Comparison of ENCODE assay signal across 25 mouse cellular contexts in the genomic region with DNA sequence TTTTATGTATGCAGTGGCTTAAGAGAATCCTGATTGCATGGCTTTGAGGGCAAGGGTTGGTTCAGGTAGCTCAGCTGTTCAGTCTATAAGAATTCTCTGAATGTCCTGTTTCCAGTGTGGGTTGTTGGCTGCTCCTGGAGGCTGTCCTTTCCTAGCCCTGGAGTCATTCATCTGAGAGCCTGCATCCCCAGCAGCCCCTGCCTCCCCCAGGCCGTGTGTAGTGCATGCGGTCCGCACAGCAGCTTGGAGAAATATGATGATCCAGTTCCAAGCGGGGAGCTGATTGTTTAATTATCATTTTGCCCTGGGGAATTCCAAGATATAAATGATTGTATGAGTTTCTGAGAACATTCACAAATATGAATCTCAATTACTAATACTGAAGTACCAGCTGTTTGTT. TPM values are rescaled to one million over a fixed set of nuclear protein-coding genes. Genes with fewer than 3 reads are reported as not detected.
DNase-seq lines count a peak whose midpoint lies in the region; ATAC-seq and TF ChIP-seq lines count a peak whose summit lies in the region.
"Had no signal": no experiment of that assay in that cellular context is flagged by ENCODE, and none has a peak within 500 bp of the region (broad histone marks: within the 10 kb centered on the region; RNA-seq: fewer than 3 reads in every experiment).

No protein-coding gene starts in this region.

- H3K27ac ChIP-seq in heart, embryonic 11.5 days (ENCODE audit: low read depth, low read length): 0 out of 2 replicates have a peak overlapping the region, but pooled peaks have one; percentile 15
- no peak overlapping the region for H3K27ac ChIP-seq in hindbrain, embryonic 15.5 days (replicated peaks)
- no peak overlapping the region for H3K27ac ChIP-seq in hindbrain, embryonic 12.5 days
- H3K27ac ChIP-seq in liver, adult 2 months (replicated peaks; ENCODE audit: insufficient read depth, low read depth, low read length): peak overlapping the region; percentile 10; the same call in 1 of the 2 replicates
- no peak overlapping the region for H3K27ac ChIP-seq in liver, embryonic 11.5 days (ENCODE audit: low read depth, low read length)
- 0 out of 2 replicates have a peak overlapping the region, but pooled peaks have one; percentile 7 for H3K27ac ChIP-seq in embryonic facial prominence, embryonic 11.5 days (replicated peaks; ENCODE audit: low read depth, low read length)
- H3K27ac ChIP-seq: liver, embryonic 14.5 days; neural tube, embryonic 12.5 days had no signal

- peaks cover 3% of the 10 kb centered on the region; the same call in 1 of the 2 replicates for H3K4me1 ChIP-seq in heart, embryonic 11.5 days (ENCODE audit: control insufficient read depth, insufficient read depth, low read length)
- H3K4me1 ChIP-seq in hindbrain, embryonic 15.5 days (replicated peaks): peaks cover 9% of the 10 kb centered on the region
- H3K4me1 ChIP-seq in hindbrain, embryonic 12.5 days: 0 out of 2 replicates have a peak, but pooled peaks cover 7% of the 10 kb centered on the region
- H3K4me1 ChIP-seq in liver, adult 2 months (ENCODE audit: control insufficient read depth, insufficient read depth, low read length): 0 out of 2 replicates have a peak, but pooled peaks cover 2% of the 10 kb centered on the region
- no peaks in the 10 kb centered on the region for H3K4me1 ChIP-seq in liver, embryonic 11.5 days (replicated peaks; ENCODE audit: control insufficient read depth, insufficient read depth, low read length)
- H3K4me1 ChIP-seq in embryonic facial prominence, embryonic 11.5 days (ENCODE audit: control insufficient read depth, insufficient read depth, low read length): no peaks in the 10 kb centered on the region
- H3K4me1 ChIP-seq: neural tube, embryonic 12.5 days had no signal

- WGBS in heart, embryonic 11.5 days (ENCODE audit: insufficient replicate concordance): 83% methylated on average over 4 of the region's 4 CpGs
- 58% methylated on average over 4 of the region's 4 CpGs for WGBS in hindbrain, embryonic 15.5 days
- WGBS in hindbrain, embryonic 12.5 days: 76% methylated on average over 4 of the region's 4 CpGs
- 74% methylated on average over 4 of the region's 4 CpGs for WGBS in liver, adult 2 months
- WGBS in liver, embryonic 11.5 days: 82% methylated on average over 4 of the region's 4 CpGs
- 62% methylated on average over 4 of the region's 4 CpGs for WGBS in embryonic facial prominence, embryonic 11.5 days

- H3K36me3 ChIP-seq in heart, embryonic 11.5 days (ENCODE audit: control insufficient read depth, insufficient read depth, low read length): no peaks in the 10 kb centered on the region
- no peaks in the 10 kb centered on the region for H3K36me3 ChIP-seq in hindbrain, embryonic 15.5 days
- no peaks in the 10 kb centered on the region for H3K36me3 ChIP-seq in hindbrain, embryonic 12.5 days
- H3K36me3 ChIP-seq in liver, adult 2 months (ENCODE audit: control insufficient read depth, insufficient read depth, low read length): no peaks in the 10 kb centered on the region
- no peaks in the 10 kb centered on the region for H3K36me3 ChIP-seq in liver, embryonic 11.5 days (ENCODE audit: control insufficient read depth, insufficient read depth, low read length)
- no peaks in the 10 kb centered on the region for H3K36me3 ChIP-seq in embryonic facial prominence, embryonic 11.5 days (replicated peaks; ENCODE audit: control insufficient read depth, insufficient read depth, low read depth, low read length)
- H3K36me3 ChIP-seq: forebrain, embryonic 10.5 days; limb, embryonic 13.5 days; lung, embryonic 15.5 days; neural tube, embryonic 12.5 days had no signal

- TF ChIP-seq POLR2A in liver, adult 2 months (IDR thresholded peaks at IDR 0.05; ENCODE audit: extremely low read depth, insufficient read depth, low read length): no peak

- H3K9ac ChIP-seq in heart, embryonic 11.5 days (ENCODE audit: low read depth, low read length): no peak overlapping the region
- no peak overlapping the region for H3K9ac ChIP-seq in hindbrain, embryonic 15.5 days
- H3K9ac ChIP-seq in hindbrain, embryonic 12.5 days: no peak overlapping the region
- no peak overlapping the region for H3K9ac ChIP-seq in liver, adult 2 months (ENCODE audit: low read depth, low read length)
- no peak overlapping the region for H3K9ac ChIP-seq in liver, embryonic 11.5 days (ENCODE audit: low read depth, low read length)
- no peak overlapping the region for H3K9ac ChIP-seq in embryonic facial prominence, embryonic 11.5 days (replicated peaks; ENCODE audit: low read length)
- H3K9ac ChIP-seq: forebrain, postnatal 0 days; limb, embryonic 13.5 days; liver, embryonic 14.5 days; lung, embryonic 15.5 days; neural tube, embryonic 12.5 days had no signal

- no peaks in the 10 kb centered on the region for H3K27me3 ChIP-seq in heart, embryonic 11.5 days (ENCODE audit: control insufficient read depth, insufficient read depth, low read length)
- H3K27me3 ChIP-seq in hindbrain, embryonic 15.5 days: no peaks in the 10 kb centered on the region
- H3K27me3 ChIP-seq in hindbrain, embryonic 12.5 days: no peaks in the 10 kb centered on the region
- no peaks in the 10 kb centered on the region for H3K27me3 ChIP-seq in liver, adult 2 months (ENCODE audit: control insufficient read depth, insufficient read depth, low read length)
- no peaks in the 10 kb centered on the region for H3K27me3 ChIP-seq in liver, embryonic 11.5 days (replicated peaks; ENCODE audit: control insufficient read depth, insufficient read depth, low read length)
- H3K27me3 ChIP-seq in embryonic facial prominence, embryonic 11.5 days (ENCODE audit: control insufficient read depth, insufficient read depth, low read length): no peaks in the 10 kb centered on the region
- H3K27me3 ChIP-seq: limb, embryonic 13.5 days; lung, embryonic 15.5 days; neural tube, embryonic 12.5 days had no signal

- no peak for ATAC-seq in heart, embryonic 11.5 days (replicated peaks; ENCODE audit: insufficient number of reproducible peaks, low FRiP score, low TSS enrichment)
- ATAC-seq in hindbrain, embryonic 15.5 days (ENCODE audit: low FRiP score, low read depth): 0 out of 2 replicates have a peak, but pooled peaks have one; percentile 34
- no peak for ATAC-seq in hindbrain, embryonic 12.5 days (ENCODE audit: low FRiP score)
- no peak for ATAC-seq in liver, embryonic 11.5 days (replicated peaks; ENCODE audit: low FRiP score)
- no peak for ATAC-seq in embryonic facial prominence, embryonic 11.5 days (replicated peaks; ENCODE audit: insufficient number of reproducible peaks, low FRiP score, low TSS enrichment, low read depth)
- ATAC-seq: CD4-positive, CD25-positive, alpha-beta regulatory T cell, adult 4 months; forebrain, postnatal 0 days had no signal

- no peaks in the 10 kb centered on the region; the same call in 1 of the 2 replicates for H3K79me2 ChIP-seq in liver, adult 2 months (ENCODE audit: control insufficient read depth, insufficient read depth, low read length)

- no peak for DNase-seq in heart, postnatal 4 days
- DNase-seq in liver, adult 2 months (ENCODE audit: extremely low read depth, low read depth, low spot score): no peak
- DNase-seq in liver, embryonic 11.5 days (ENCODE audit: low spot score): no peak
- no peak for DNase-seq in embryonic facial prominence, embryonic 11.5 days (ENCODE audit: low spot score)
- DNase-seq: adrenal gland, postnatal 36 days; cerebellum, adult 11 months; cerebellum, adult 9-11 months; forebrain, postnatal 0 days; gastrocnemius, postnatal 14 days; kidney, adult 8-10 months; layer of hippocampus, adult 9-11 months; lung, postnatal 4 days; midbrain, embryonic 14.5 days; right cerebral cortex, adult 18-20 months; right cerebral cortex, postnatal 4 days; thymus, postnatal 14 days had no signal

- H3K4me3 ChIP-seq in heart, embryonic 11.5 days (ENCODE audit: low read depth, low read length): no peak overlapping the region
- no peak overlapping the region for H3K4me3 ChIP-seq in hindbrain, embryonic 15.5 days
- no peak overlapping the region for H3K4me3 ChIP-seq in hindbrain, embryonic 12.5 days
- no peak overlapping the region for H3K4me3 ChIP-seq in liver, adult 2 months (ENCODE audit: insufficient read depth, low read depth, low read length)
- no peak overlapping the region for H3K4me3 ChIP-seq in liver, embryonic 11.5 days (ENCODE audit: low read depth, low read length)
- no peak overlapping the region for H3K4me3 ChIP-seq in embryonic facial prominence, embryonic 11.5 days (ENCODE audit: low read depth, low read length)
- H3K4me3 ChIP-seq: forebrain, embryonic 10.5 days; limb, embryonic 13.5 days; lung, embryonic 15.5 days; neural tube, embryonic 12.5 days had no signal

- no peak for TF ChIP-seq CTCF in liver, adult 2 months (IDR thresholded peaks at IDR 0.05; ENCODE audit: low read depth, low read length)

- H3K9me3 ChIP-seq in heart, embryonic 11.5 days (replicated peaks; ENCODE audit: control insufficient read depth, low read length): no peaks in the 10 kb centered on the region
- H3K9me3 ChIP-seq in hindbrain, embryonic 15.5 days: no peaks in the 10 kb centered on the region
- no peaks in the 10 kb centered on the region for H3K9me3 ChIP-seq in hindbrain, embryonic 12.5 days (replicated peaks)
- no peaks in the 10 kb centered on the region for H3K9me3 ChIP-seq in liver, embryonic 11.5 days (ENCODE audit: control insufficient read depth, low read length)
- H3K9me3 ChIP-seq in embryonic facial prominence, embryonic 11.5 days (replicated peaks; ENCODE audit: control insufficient read depth, low read length): no peaks in the 10 kb centered on the region
- H3K9me3 ChIP-seq: forebrain, embryonic 10.5 days; limb, embryonic 13.5 days; lung, embryonic 15.5 days; neural tube, embryonic 12.5 days had no signal

- H3K4me2 ChIP-seq in heart, embryonic 11.5 days: no peak overlapping the region
- H3K4me2 ChIP-seq in hindbrain, embryonic 15.5 days: no peak overlapping the region
- H3K4me2 ChIP-seq in hindbrain, embryonic 12.5 days (replicated peaks): no peak overlapping the region
- no peak overlapping the region for H3K4me2 ChIP-seq in liver, embryonic 11.5 days
- no peak overlapping the region for H3K4me2 ChIP-seq in embryonic facial prominence, embryonic 11.5 days (ENCODE audit: low read depth, low read length)
- H3K4me2 ChIP-seq: limb, embryonic 13.5 days; lung, embryonic 15.5 days; neural tube, embryonic 12.5 days had no signal

RNA-seq across cellular contexts. Expression of a gene that starts 14.5 kb away (rescaled TPM):
- 49.6 and 58.9 TPM in 2 replicates for polyA plus RNA-seq in heart, embryonic 11.5 days (2014; fragmentation: Nextera tagmentation; extraction: Ambion mirVana)
- 100 to 1,000 TPM; 154 to 174 TPM for total RNA-seq in heart, postnatal 4 days (2021)
- 27.7 and 34.6 TPM in 2 replicates for polyA plus RNA-seq in hindbrain, embryonic 15.5 days (2015; fragmentation: Nextera tagmentation; extraction: Ambion mirVana)
- polyA plus RNA-seq in hindbrain, embryonic 12.5 days (2016; fragmentation: Nextera tagmentation; extraction: Ambion mirVana): 47.6 and 68.4 TPM in 2 replicates
- total RNA-seq in liver, adult 2 months (2014; rRNA removed): 78.1 and 81.3 TPM in 2 replicates
- 30.0 and 40.8 TPM in 2 replicates for polyA plus RNA-seq in liver, adult 2 months (2012; rRNA removed)
- 30.6 and 31.8 TPM in 2 replicates for polyA plus RNA-seq in liver, embryonic 11.5 days (2014; fragmentation: Nextera tagmentation; extraction: Ambion mirVana)
- 125 and 136 TPM in 2 replicates for polyA plus RNA-seq in embryonic facial prominence, embryonic 11.5 days (2014; fragmentation: Nextera tagmentation; extraction: Ambion mirVana)

Comparison
In these comparisons a context has a peak if more than half of its experiments do, and no peak if none do; other contexts are left out.
1. H3K27ac ChIP-seq: peak in heart, embryonic 11.5 days (single experiment), liver, adult 2 months (single experiment) and embryonic facial prominence, embryonic 11.5 days (single experiment); none in hindbrain, embryonic 15.5 days (single experiment), hindbrain, embryonic 12.5 days (single experiment) and liver, embryonic 11.5 days (single experiment).